Mouse (Mus musculus): ENCODE results near the gene Gm20388.

- TF ChIP-seq POLR2A (IDR thresholded peaks at IDR 0.05; ENCODE audit: borderline replicate concordance, extremely low read depth, insufficient read depth, insufficient read length, poor library complexity, severe bottlenecking) (no peak), CTCF (IDR thresholded peaks at IDR 0.05; ENCODE audit: borderline replicate concordance, extremely low read depth, insufficient read depth, insufficient read length) (no peak)
Observed at GRCm38 (mm10) chr8:119964859-119965258, 54.2 kb downstream of the Gm20388 start.

Measured in brain, embryonic 14.5 days (tissue).